Mouse (Mus musculus) T-helper 2 cell (primary cell): ENCODE measurements around the gene Scamp2.

Experiments used
- in situ Hi-C: fragments of 300-600 bp; cut with MboI, MseI; formaldehyde crosslinking; loops from one replicate; pipeline ENCODE4 v1.15.1; 2025; ENCODE audit warnings: high pct_unique_total_duplicates

Gene Scamp2

GRCm38 (mm10) chr9:57593454-57594173, 32.9 kb downstream of the Scamp2 start:
- in situ Hi-C loops = no loop called here

GRCm38 (mm10) chr9:57594174-57594509, 33.4 kb downstream of the Scamp2 start:
- in situ Hi-C loops = no loop called here

GRCm38 (mm10) chr9:57597265-57597664, 36.5 kb downstream of the Scamp2 start:
- in situ Hi-C loops = no loop called here

- in situ Hi-C loops = no loop called here
These were observed 37.2 kb downstream of the Scamp2 start for GRCm38 (mm10) chr9:57597929-57598382.

- in situ Hi-C loops = no loop called here
These were observed 38.3 kb downstream of the Scamp2 start for GRCm38 (mm10) chr9:57598851-57599563.

GRCm38 (mm10) chr9:57600620-57601352, 40.0 kb downstream of the Scamp2 start:
- in situ Hi-C loops = no loop called here

- in situ Hi-C loops = no loop called here
These were observed 40.6 kb downstream of the Scamp2 start for GRCm38 (mm10) chr9:57601353-57601706.

- in situ Hi-C loops = no loop called here
These were observed 41.4 kb downstream of the Scamp2 start for GRCm38 (mm10) chr9:57602098-57602497.

- in situ Hi-C loops = no loop called here
These were observed 44.1 kb downstream of the Scamp2 start for GRCm38 (mm10) chr9:57604875-57605274.

GRCm38 (mm10) chr9:57605503-57605902, 44.8 kb downstream of the Scamp2 start:
- in situ Hi-C loops = no loop called here

- in situ Hi-C loops = no loop called here
These were observed 45.6 kb downstream of the Scamp2 start, which contains the start of gene Cplx3 for GRCm38 (mm10) chr9:57606139-57606851. Gene Cplx3 (minus strand): TSS chr9:57606281.

- in situ Hi-C loops = no loop called here
These were observed 49.1 kb downstream of the Scamp2 start for GRCm38 (mm10) chr9:57609803-57610202.

GRCm38 (mm10) chr9:57610359-57610826, 49.6 kb downstream of the Scamp2 start:
- in situ Hi-C loops = no loop called here

GRCm38 (mm10) chr9:57612587-57612986, 51.8 kb downstream of the Scamp2 start:
- in situ Hi-C loops = no loop called here

GRCm38 (mm10) chr9:57613975-57614374, 53.2 kb downstream of the Scamp2 start:
- in situ Hi-C loops = no loop called here

GRCm38 (mm10) chr9:57614786-57615185, 54.0 kb downstream of the Scamp2 start:
- in situ Hi-C loops = loop anchor here (5.0 kb wide), 1 partner anchor 37 kb away; no protein-coding TSS in a partner anchor

- in situ Hi-C loops = loop anchor here (5.0 kb wide), 1 partner anchor 40 kb away; no protein-coding TSS in a partner anchor
These were observed 56.9 kb downstream of the Scamp2 start for GRCm38 (mm10) chr9:57617556-57618169.

GRCm38 (mm10) chr9:57618854-57619253, 58.1 kb downstream of the Scamp2 start:
- in situ Hi-C loops = loop anchor here (5.0 kb wide), 1 partner anchor 42 kb away; no protein-coding TSS in a partner anchor

GRCm38 (mm10) chr9:57620674-57621073, 59.9 kb downstream of the Scamp2 start, which contains the start of gene Lman1l:
Gene Lman1l (minus strand): TSS chr9:57620774.
- in situ Hi-C loops = loop anchor here (5.0 kb wide), 1 partner anchor 37 kb away; no protein-coding TSS in a partner anchor

GRCm38 (mm10) chr9:57624295-57624694, 63.6 kb downstream of the Scamp2 start:
- in situ Hi-C loops = loop anchor here (5.0 kb wide), 1 partner anchor 33 kb away; no protein-coding TSS in a partner anchor
